Mouse (Mus musculus) cerebellum, adult 2 months (tissue): Measurements from ENCODE around the gene Ldlrad3. TPM values are rescaled to one million over a fixed set of nuclear protein-coding genes. Genes with fewer than 3 reads are reported as not detected.

ENCODE experiments used
- DNase-seq, 2 experiments: peaks; one replicate each; pipeline ENCODE4 v3.0.0; 2021
- H3K27ac ChIP-seq: fragments of 200-500 bp; 2 replicates; pipeline ENCODE4 v1.5.1; 2012; ENCODE audit warnings: low read length, control low read depth, inconsistent platforms; ENCODE audit not compliant: insufficient read depth
- H3K27me3 ChIP-seq: fragments of 200-500 bp; 2 replicates; pipeline ENCODE4 v1.6.1; 2012; ENCODE audit warnings: inconsistent platforms, mild to moderate bottlenecking, low read length, moderate library complexity; ENCODE audit not compliant: control insufficient read depth, insufficient read depth
- H3K4me1 ChIP-seq: fragments of 200-500 bp; 2 replicates; pipeline ENCODE4 v1.6.1; 2011; ENCODE audit warnings: low read length; ENCODE audit not compliant: control insufficient read depth, insufficient read depth
- H3K4me3 ChIP-seq: fragments of 200-500 bp; replicated peaks from 2 replicates; pipeline ENCODE3; 2011; ENCODE audit warnings: mild to moderate bottlenecking, low read depth, low read length, control low read depth; ENCODE audit not compliant: insufficient read depth
- CTCF ChIP-seq: fragments of 200-500 bp; IDR thresholded peaks from 2 replicates; pipeline ENCODE4 v1.5.1; 2011; ENCODE audit warnings: low read depth, mild to moderate bottlenecking, control low read depth, low read length, moderate library complexity, borderline replicate concordance; ENCODE audit not compliant: insufficient read depth
- POLR2A ChIP-seq: fragments of 200-500 bp; IDR thresholded peaks from 2 replicates; pipeline ENCODE4 v1.6.1; 2011; ENCODE audit warnings: low read length, control low read depth, borderline replicate concordance; ENCODE audit not compliant: insufficient read depth
- WGBS: fragments of 180-500 bp; shearing (Covaris S2); methylation state at CpG from one replicate; pipeline ENCODE4 v1.1.7; 2018; 5-methylcytosine and 5-hydroxymethylcytosine counted together
- polyA plus RNA-seq: library from polyadenylated mRNA; depleted of rRNA; stranded (reverse); fragments of >200 nt; gene quantifications from 2 replicates; pipeline ENCODE4 v1.2.3, GENCODE M21; 2012

Gene Ldlrad3
- polyA plus RNA-seq, 1 experiment: 12.3 TPM

- Histone ChIP-seq H3K27me3 (no peaks in the 10 kb centered on the region), H3K4me3 (no peak overlapping the region), H3K4me1 (no peaks in the 10 kb centered on the region), H3K27ac (no peak overlapping the region)
- TF ChIP-seq CTCF: no peak
- TF ChIP-seq POLR2A: no peak
- no peak for DNase-seq
- 98% methylated on average over 3 of the region's 3 CpGs for WGBS
These were observed 165.6 kb downstream of the Ldlrad3 start for GRCm38 (mm10) chr2:102020546-102020945.

- Histone ChIP-seq H3K4me3 (no peak overlapping the region), H3K4me1 (peaks cover 9% of the 10 kb centered on the region; the same call in 1 of the 2 replicates), H3K27me3 (no peaks in the 10 kb centered on the region), H3K27ac (no peak overlapping the region)
- TF ChIP-seq CTCF: no peak
- TF ChIP-seq POLR2A: no peak
- WGBS: 88% methylated on average over 6 of the region's 6 CpGs
- no peak for DNase-seq
These were observed 171.6 kb downstream of the Ldlrad3 start for GRCm38 (mm10) chr2:102014538-102015113.

DNA sequence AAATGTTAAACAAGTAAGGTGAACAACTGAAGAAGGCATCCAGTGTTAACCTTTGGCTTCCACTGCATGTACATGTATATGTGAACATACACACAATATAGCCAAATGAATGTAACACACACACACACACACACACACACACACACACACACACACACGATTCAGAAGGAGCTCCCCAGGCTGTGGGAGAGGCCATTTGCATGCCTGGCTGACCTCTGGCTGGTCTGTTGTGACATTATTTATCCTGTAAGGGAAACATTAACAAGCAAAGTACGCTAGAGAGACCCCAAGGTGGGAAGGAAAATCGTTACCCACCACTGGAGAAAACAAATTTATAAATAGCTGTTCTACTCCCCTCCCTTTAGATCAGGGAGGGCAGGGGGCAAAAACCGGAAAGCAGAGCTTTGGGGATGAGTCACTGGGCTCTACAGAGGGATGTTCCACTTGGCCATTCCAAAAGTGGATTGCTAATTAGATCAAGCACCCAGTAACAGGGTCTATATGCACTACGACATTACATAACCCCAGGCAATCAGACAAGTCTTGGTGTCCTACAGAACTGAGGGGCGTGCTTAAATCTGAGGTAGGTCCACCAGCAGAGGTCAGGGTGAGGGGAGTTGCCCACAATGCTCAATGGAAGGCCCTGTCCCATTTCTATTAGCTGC, 174.7 kb downstream of the Ldlrad3 start:
- no peak overlapping the region for H3K4me3 ChIP-seq
- no peaks in the 10 kb centered on the region for H3K27me3 ChIP-seq
- peaks cover 10% of the 10 kb centered on the region; the same call in 1 of the 2 replicates for H3K4me1 ChIP-seq
- no peak for DNase-seq
- 83% methylated on average over 6 of the region's 6 CpGs for WGBS
- TF ChIP-seq POLR2A (no peak), CTCF (no peak)
- no peak overlapping the region for H3K27ac ChIP-seq

GRCm38 (mm10) chr2:102009766-102010265, 176.4 kb downstream of the Ldlrad3 start:
- H3K27ac ChIP-seq: no peak overlapping the region
- DNase-seq: no peak
- WGBS: 83% methylated on average over 6 of the region's 6 CpGs
- H3K4me1 ChIP-seq: peaks cover 16% of the 10 kb centered on the region; the same call in 1 of the 2 replicates
- no peaks in the 10 kb centered on the region for H3K27me3 ChIP-seq
- H3K4me3 ChIP-seq: no peak overlapping the region
- TF ChIP-seq POLR2A (no peak), CTCF (no peak)

GRCm38 (mm10) chr2:102006143-102006542, 180.0 kb downstream of the Ldlrad3 start:
- Histone ChIP-seq H3K4me1 (peaks cover 11% of the 10 kb centered on the region), H3K27ac (no peak overlapping the region)
- 62% methylated on average over 4 of the region's 4 CpGs for WGBS

DNA sequence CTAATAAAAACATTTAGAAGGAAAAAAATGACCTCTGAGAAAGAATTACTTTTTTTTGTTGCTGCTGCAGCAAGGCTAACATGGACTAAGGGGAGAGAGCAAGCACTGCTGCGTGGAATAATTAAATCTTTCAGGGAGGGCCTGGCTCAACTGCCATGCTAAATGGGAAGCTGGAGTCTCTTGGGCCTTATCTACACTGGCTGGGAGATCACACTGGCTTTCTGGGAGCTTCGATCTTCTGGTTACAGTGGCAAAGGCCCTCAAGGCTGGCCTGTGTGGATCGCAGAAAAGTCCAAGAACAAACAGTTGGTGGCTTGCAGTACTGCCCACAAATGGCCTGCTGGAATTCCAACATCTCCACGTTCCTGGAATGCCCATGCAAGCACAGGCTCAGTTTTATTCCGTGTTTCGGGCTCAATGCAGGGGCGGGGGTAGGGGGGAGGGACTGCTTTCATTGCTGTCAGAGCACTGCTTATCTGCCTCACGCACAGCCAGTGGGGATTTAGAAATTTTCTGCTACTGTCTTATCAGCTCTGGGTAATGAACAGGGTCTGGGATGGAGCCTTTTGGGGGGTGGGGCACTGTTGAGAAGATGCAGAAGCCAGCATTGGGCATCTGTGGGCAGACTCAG, 180.7 kb downstream of the Ldlrad3 start:
- no peak for DNase-seq
- TF ChIP-seq POLR2A: no peak
- no peak for TF ChIP-seq CTCF
- H3K4me3 ChIP-seq: no peak overlapping the region
- H3K27ac ChIP-seq: no peak overlapping the region
- no peaks in the 10 kb centered on the region for H3K27me3 ChIP-seq
- WGBS: 74% methylated on average over 8 of the region's 8 CpGs
- H3K4me1 ChIP-seq: peaks cover 11% of the 10 kb centered on the region

More at GRCm38 (mm10) chr2:102006143-102006542, 180.0 kb downstream of the Ldlrad3 start:
- Histone ChIP-seq H3K27me3 (no peaks in the 10 kb centered on the region), H3K4me3 (no peak overlapping the region)
- no peak for TF ChIP-seq POLR2A
- TF ChIP-seq CTCF: no peak
- DNase-seq: no peak

DNA sequence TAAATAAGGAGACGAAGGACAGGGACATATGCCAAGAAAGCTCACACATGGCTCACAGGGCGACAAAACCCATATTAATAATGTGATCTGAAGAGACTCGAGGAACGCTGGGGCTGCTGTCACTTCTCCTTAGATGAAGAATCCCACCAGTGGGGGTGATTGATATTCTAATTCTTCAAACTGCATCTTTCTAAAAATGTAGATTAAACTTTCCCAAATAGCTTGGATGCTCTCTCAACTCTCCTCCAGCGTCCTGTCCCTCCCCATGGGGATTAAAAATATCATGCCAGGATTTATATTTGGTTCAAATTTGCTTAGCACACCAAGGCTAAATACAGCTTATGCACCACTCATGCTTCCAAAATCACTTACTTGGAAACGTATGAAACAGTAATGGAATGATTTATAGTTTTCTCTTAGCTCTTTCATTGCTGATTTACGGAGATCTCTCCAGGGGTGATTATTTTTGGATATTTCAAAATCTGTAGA, 182.4 kb downstream of the Ldlrad3 start:
- H3K4me1 ChIP-seq: peaks cover 11% of the 10 kb centered on the region
- DNase-seq: no peak

More for the DNA sequence above, 182.4 kb downstream of the Ldlrad3 start:
- H3K4me3 ChIP-seq: no peak overlapping the region
- TF ChIP-seq CTCF (no peak), POLR2A (no peak)
- H3K27me3 ChIP-seq: no peaks in the 10 kb centered on the region
- 53% methylated on average over 7 of the region's 7 CpGs for WGBS
- no peak overlapping the region for H3K27ac ChIP-seq
